Mouse (Mus musculus) cortical plate, adult 2 months (tissue): Measurements from ENCODE around the gene Trpv3. TPM values are rescaled to one million over a fixed set of nuclear protein-coding genes. Genes with fewer than 3 reads are reported as not detected.

Experiments used
- H3K27ac ChIP-seq: fragments of 200-500 bp; 2 replicates; pipeline ENCODE4 v1.5.1; 2012; ENCODE audit warnings: low read length, control low read depth, inconsistent platforms; ENCODE audit not compliant: insufficient read depth
- H3K4me1 ChIP-seq: fragments of 200-500 bp; 2 replicates; pipeline ENCODE4 v1.6.1; 2011; ENCODE audit warnings: low read length; ENCODE audit not compliant: control insufficient read depth, insufficient read depth
- H3K4me3 ChIP-seq: fragments of 200-500 bp; 2 replicates; pipeline ENCODE4 v1.5.1; 2011; ENCODE audit warnings: mild to moderate bottlenecking, low read length, control low read depth; ENCODE audit not compliant: insufficient read depth
- CTCF ChIP-seq: fragments of 200-500 bp; IDR thresholded peaks from 2 replicates; pipeline ENCODE4 v1.5.1; 2011; ENCODE audit warnings: mild to moderate bottlenecking, control low read depth, low read length; ENCODE audit not compliant: insufficient read depth; ENCODE audit errors: extremely low read depth
- POLR2A ChIP-seq: fragments of 200-500 bp; IDR thresholded peaks from 2 replicates; pipeline ENCODE4 v1.6.1; 2011; ENCODE audit warnings: mild to moderate bottlenecking, low read length, control low read depth; ENCODE audit not compliant: insufficient read depth; ENCODE audit errors: extremely low read depth
- polyA plus RNA-seq: library from polyadenylated mRNA; depleted of rRNA; stranded (reverse); fragments of >200 nt; gene quantifications from 2 replicates; pipeline ENCODE4 v1.2.3, GENCODE M21; 2012; rRNA removed

Gene Trpv3
- polyA plus RNA-seq = 0.52 and 0.62 TPM in 2 replicates

DNA sequence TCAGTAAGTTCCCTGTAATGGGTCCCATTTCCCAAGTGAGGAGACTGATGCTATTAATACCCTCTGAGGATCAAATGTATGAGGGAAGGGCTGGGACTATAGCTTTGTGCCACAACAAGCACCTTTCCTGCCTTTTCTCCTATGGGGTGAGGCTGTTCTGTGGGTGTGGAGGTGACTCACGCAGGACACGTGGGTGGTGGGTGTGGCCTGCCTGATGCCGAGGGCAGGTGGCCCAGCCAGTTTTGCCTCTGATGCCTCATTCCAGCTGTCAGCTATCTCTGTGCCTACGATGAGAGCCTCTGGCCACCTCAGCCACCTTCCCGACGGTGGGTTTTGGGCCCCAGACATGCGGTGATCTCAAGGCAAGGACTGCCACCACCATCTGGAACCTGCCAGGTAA, at the start of gene Trpv3:
Trpv3 (plus strand) TSS at position 122 of the 400 bp plus-strand sequence.
- H3K4me1 ChIP-seq = no peaks in the 10 kb centered on the region
- H3K27ac ChIP-seq = no peak within 1 kb of the TSS
- TF ChIP-seq POLR2A = no peak
- no peak for TF ChIP-seq CTCF
- H3K4me3 ChIP-seq = no peak within 1 kb of the TSS

DNA sequence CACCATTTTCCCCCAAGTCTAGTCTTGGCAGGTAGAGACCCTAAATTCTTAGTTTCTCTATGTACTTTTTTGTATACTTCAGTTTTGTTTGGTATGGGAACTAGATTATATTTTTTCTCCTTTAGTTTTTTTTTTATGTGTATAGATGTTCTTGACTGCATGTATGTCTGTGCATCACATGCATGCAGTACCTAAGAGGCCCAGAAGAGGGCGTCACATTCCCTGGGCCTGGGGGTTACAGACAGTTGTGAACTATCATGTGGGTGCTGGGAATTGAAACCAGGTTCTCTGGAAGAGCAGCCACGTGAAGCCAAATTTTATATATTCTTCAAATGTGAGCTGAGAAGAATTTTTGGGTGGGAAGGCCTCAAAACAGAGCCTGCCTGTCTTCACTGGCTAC, 47.5 kb upstream of the Trpv3 start:
- no peak for TF ChIP-seq POLR2A
- TF ChIP-seq CTCF = no peak
- no peak overlapping the region for H3K4me3 ChIP-seq

DNA sequence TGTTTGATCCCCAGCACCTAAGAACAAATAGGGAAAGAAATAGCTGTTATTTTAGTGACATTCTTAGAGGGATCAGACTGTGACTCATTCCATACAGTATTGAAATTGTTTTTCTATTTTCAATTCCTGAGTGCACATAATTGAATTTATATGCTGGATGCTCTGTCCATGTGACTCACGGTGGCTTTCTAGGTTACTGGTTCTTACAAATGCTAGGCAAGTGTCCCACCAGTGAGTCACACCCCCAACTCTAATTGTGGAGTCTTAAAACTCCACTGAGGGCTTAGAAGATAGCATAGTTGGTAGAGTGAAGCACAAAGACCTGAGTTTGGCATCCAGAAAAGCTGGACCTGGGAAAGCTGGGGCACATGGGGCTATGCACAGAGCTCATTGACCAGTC, 46.5 kb upstream of the Trpv3 start:
- Histone ChIP-seq H3K27ac (no peak overlapping the region), H3K4me3 (no peak overlapping the region), H3K4me1 (no peaks in the 10 kb centered on the region)
- no peak for TF ChIP-seq POLR2A
- no peak for TF ChIP-seq CTCF

More for the DNA sequence above, 47.5 kb upstream of the Trpv3 start:
- H3K4me1 ChIP-seq = no peaks in the 10 kb centered on the region
- no peak overlapping the region for H3K27ac ChIP-seq

DNA sequence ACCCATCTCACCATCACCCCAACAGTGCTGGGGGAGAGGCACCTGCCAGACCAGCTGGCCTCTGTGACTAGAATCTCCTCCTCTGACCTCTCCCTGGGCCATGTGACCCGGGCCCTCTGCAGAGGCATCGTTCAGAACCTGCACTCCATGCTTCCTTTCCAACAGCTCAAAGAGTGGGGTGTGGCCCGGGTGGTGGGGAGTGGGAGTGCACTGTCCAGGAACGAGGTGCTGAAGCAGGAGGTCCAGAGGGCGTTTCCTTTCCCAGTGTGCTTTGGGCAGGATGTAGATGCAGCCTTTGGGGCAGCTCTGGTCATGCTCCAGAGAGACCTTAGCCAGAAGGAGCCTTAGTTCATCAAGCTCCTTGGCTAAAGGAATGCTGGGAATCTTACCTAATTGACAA, 44.3 kb upstream of the Trpv3 start:
- TF ChIP-seq CTCF (no peak), POLR2A (no peak)

DNA sequence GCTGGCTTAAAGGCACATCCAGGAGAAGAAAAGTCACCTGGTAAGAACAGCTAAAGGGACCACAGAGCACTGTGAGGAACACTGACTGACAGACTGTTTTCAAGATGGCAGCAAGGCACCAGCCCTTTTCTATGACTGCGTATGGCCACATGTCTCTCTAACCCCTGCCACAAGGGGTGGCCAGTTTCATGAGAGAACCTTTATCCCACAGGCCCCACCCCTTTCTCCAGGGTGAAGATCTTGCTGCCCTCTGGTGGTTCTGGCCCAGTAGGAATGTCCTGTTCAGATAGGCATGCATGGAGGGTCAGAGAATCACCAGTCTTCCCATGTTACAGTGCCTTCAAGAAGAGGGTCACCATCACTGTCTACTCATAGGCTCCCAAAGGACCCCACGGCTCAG, 43.2 kb upstream of the Trpv3 start:
- no peak overlapping the region for H3K4me3 ChIP-seq
- no peaks in the 10 kb centered on the region for H3K4me1 ChIP-seq
- TF ChIP-seq POLR2A = no peak
- TF ChIP-seq CTCF = 0 out of 2 replicates have a peak, but pooled peaks have one; percentile 19
- no peak overlapping the region for H3K27ac ChIP-seq

More for the DNA sequence above, 44.3 kb upstream of the Trpv3 start:
- no peak overlapping the region for H3K27ac ChIP-seq
- no peaks in the 10 kb centered on the region for H3K4me1 ChIP-seq
- no peak overlapping the region for H3K4me3 ChIP-seq

DNA sequence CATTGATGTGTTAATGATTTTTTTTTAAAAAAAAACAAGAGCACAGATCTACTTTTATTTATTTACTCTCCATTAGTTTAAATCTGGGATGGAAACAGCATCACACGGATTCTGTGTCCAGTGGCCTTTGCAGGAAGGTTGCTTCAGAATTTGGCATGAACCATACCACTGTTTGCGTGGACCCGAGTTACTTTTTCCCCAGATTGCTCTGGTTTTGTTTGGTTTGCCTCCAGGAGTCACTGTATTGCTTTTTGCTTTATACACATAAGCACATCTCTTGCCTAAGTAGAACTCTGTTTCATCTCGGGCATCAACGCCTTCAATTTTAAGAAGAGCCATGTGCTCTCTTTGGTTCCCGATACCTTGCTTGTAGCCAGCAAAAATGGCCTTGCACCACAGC, 41.3 kb upstream of the Trpv3 start:
- TF ChIP-seq CTCF (no peak), POLR2A (no peak)
- H3K27ac ChIP-seq = no peak overlapping the region
- no peaks in the 10 kb centered on the region for H3K4me1 ChIP-seq

DNA sequence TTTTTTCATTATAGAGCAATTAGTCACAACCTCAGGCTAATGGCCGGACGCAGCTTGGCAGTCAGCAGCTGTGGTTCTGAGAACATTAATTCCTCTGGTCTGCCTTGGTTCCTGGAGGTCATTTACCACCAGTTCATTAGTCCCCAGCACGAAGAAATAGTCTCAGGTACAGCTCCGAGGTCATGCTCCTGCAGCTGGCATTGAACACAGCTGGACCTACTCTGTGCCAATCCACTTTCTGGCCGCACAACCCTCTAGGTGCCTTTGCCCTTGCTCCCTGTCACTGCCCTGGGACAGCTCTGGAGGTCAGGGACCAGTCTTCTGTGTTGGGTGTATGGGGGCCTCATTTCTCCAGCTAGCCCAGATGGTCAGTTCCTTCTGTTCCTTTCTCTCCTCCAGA, 38.3 kb upstream of the Trpv3 start:
- H3K4me1 ChIP-seq = no peaks in the 10 kb centered on the region
- no peak overlapping the region for H3K4me3 ChIP-seq
- no peak overlapping the region for H3K27ac ChIP-seq
- TF ChIP-seq POLR2A = no peak
- no peak for TF ChIP-seq CTCF

More for the DNA sequence above, 41.3 kb upstream of the Trpv3 start:
- no peak overlapping the region for H3K4me3 ChIP-seq

DNA sequence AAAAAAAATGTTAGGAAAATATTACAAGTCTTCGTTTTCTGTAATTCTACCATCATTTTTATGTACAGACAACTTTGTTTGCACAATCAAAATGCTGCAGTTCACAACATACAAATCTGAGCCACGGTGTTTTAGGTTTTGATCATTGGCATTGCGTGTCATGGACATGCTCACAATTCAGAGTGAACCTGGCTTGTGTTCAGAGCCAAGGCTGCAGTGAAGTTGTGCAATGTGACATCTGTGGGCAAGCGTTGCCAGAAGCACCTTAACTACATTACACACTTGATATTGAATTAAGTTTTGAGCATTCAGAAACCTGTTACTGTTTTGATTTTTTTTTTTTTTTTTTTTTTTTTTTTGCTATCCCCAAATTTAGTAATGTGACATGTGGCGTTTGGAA, 37.1 kb upstream of the Trpv3 start:
- no peak for TF ChIP-seq POLR2A
- TF ChIP-seq CTCF = no peak
- no peak overlapping the region for H3K27ac ChIP-seq
- H3K4me1 ChIP-seq = no peaks in the 10 kb centered on the region
- no peak overlapping the region for H3K4me3 ChIP-seq

DNA sequence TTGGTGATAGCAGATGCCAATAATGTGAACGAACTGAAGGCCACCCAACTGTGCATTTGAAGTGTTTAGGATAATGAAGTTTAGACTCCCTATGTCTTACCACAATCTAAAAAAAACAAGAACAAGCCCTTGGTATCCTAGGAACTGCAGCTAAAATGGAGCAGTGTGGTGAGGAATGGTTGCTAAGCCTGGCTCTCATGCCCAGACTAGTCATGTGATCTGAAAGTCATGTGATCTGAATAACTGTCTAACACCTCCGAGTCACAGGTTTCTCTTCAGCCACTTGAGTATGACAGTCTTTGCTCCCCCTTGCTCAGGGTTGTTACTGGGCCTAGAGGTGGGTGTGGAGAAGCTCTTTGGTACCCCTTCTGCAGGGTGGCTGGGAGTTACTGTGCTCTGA, 34.7 kb upstream of the Trpv3 start:
- H3K4me3 ChIP-seq = no peak overlapping the region
- TF ChIP-seq CTCF (no peak), POLR2A (no peak)
- H3K4me1 ChIP-seq = no peaks in the 10 kb centered on the region
- no peak overlapping the region for H3K27ac ChIP-seq

DNA sequence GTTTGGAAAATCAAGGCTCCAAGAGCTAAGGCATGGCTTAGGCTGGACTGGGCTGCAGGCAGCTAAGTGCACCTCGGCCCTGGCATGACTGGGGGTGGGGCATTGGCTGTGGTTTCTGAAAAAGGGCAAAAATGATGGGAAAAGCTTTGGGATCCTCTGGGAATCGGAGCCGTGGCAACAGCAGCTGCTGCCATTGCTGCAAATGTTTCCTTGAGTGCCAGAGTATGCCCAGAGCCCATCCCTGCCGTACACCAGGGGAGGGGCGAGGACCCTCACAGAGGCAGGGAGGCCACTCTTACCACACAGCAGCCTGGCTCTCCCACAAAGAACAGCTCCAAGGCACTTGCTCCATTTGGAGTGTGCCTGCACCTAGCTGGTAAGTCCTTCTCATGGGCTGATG, 33.2 kb upstream of the Trpv3 start, which contains the start of gene Trpv1:
Trpv1 (plus strand) TSS at position 301 of the 400 bp plus-strand sequence.
- TF ChIP-seq POLR2A (no peak), CTCF (no peak)
- Histone ChIP-seq H3K27ac (no peak within 1 kb of the TSS), H3K4me1 (no peaks in the 10 kb centered on the region), H3K4me3 (no peak within 1 kb of the TSS)

DNA sequence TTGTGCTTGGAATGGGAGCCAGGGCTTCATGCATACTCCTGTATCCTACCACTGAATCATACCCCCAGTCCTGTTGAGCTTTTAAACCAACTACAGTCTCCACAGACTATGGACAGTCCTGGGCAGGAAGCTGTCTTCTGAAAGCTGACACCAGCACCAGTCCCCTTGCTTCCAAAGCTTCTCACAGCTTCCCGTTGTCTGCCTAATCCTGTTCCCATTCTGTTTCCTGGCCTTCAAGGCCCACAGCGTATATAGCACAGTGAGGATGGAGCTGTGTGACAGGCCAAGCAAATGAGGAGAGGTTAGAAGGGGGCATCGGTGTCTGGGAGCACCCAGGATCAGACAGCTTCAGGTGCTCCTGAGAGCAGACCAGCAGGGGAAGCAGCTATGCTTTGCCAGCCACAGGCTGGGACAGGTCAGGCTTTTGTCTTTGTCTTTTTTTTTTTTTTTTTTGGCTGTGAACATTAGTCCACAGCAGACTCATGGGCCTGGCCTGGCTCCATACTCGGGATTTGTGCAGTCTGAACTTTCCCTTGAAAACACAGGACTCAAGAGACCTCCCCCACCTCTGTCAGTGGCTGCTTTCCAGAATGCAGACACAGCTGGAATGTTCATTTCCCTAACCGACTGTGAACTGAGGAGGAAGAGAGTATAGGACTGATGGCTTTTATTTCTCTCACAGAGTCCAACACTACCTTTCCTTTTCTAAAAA, 31.0 kb upstream of the Trpv3 start:
- Histone ChIP-seq H3K27ac (no peak overlapping the region), H3K4me1 (no peaks in the 10 kb centered on the region), H3K4me3 (no peak overlapping the region)
- no peak for TF ChIP-seq CTCF
